Mouse (Mus musculus) adrenal gland (tissue): ENCODE measurements at regions not wholly inside any gene's neighbourhood (a gene's known extent, or its start where the extent isn't known, plus 50 kb on each side); places are given as distances from the start of the nearest gene placed in this dataset.

Experiments
- intact Hi-C: fragments of 180-260 bp; cut with DNase I; formaldehyde crosslinking; loops from one replicate; pipeline ENCODE4 v1.15.1; 2025

DNA sequence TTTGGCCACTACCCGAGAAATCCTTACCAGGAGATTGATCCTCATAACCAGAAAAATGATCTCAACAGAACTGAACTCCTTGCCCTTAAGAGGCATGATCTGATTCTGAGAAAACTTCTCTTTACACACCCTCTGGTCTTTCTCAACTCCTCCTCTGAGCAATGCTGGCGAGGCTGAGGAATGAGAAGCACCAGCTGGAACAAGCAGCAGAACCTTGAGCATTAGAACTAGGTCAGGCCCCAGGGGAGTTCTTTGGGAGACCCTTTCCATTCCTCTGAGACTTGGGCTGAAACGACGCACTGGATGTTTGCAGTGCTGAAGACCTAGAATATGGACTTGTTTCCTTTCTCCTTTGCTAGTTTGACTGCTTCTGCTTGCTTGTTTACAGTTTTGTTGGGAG is 224.6 kb upstream of the Ar start:
- intact Hi-C loops = loop anchor here (10.0 kb wide), 1 partner anchor 221 kb away; the partner anchor contains the start of gene Ar

- intact Hi-C loops = loop anchor here (10.0 kb wide), 1 partner anchor 220 kb away; the partner anchor contains the start of gene Ar
Measured at GRCm38 (mm10) chrX:97924361-97924760, 224.2 kb upstream of the Ar start.

- intact Hi-C loops = loop anchor here (10.0 kb wide), 1 partner anchor 219 kb away; the partner anchor contains the start of gene Ar
Measured at GRCm38 (mm10) chrX:97925811-97926210, 222.8 kb upstream of the Ar start.
